Mouse (Mus musculus) liver, postnatal 0 days (tissue): ENCODE data around the gene Gdnf.

Experiments
- CTCF ChIP-seq: sonication (generic); IDR thresholded peaks from 2 replicates; pipeline ENCODE4 v1.5.1; 2016; ENCODE audit warnings: antibody characterized with exemption, low read depth
- EP300 ChIP-seq: IDR thresholded peaks from 2 replicates; pipeline ENCODE4 v1.6.1; 2016; ENCODE audit warnings: antibody characterized with exemption, low read depth, mild to moderate bottlenecking

DNA sequence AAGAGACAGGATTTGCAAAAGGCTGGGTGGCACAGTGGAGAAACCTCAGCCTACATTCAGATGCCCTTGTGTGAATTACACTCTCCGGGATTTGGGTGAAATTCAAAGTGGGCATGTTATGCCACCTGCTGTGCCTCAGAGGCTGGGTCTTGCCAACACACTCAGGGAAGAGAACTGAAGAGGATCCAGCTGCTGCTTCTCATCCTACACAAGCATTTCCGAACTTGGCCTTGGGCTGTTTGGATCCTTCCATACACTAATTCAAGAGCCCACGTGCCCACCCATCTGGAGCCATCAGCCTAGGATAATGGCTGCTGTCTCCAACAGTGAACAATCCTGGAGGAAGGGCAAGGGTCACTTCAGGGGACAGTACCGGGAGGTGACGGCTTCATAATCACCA is 52.7 kb downstream of the Gdnf start:
- TF ChIP-seq CTCF (no peak), EP300 (no peak)
